Mouse (Mus musculus) liver, adult 2 months (tissue): ENCODE results near the gene Ddx4.

ENCODE experiments used
- CTCF ChIP-seq: fragments of 200-500 bp; IDR thresholded peaks from 2 replicates; pipeline ENCODE4 v1.5.1; 2011; ENCODE audit warnings: low read depth, low read length, control low read depth
- POLR2A ChIP-seq: fragments of 200-500 bp; IDR thresholded peaks from 2 replicates; pipeline ENCODE4 v1.6.1; 2011; ENCODE audit warnings: low read length, control low read depth; ENCODE audit not compliant: insufficient read depth; ENCODE audit errors: extremely low read depth

DNA sequence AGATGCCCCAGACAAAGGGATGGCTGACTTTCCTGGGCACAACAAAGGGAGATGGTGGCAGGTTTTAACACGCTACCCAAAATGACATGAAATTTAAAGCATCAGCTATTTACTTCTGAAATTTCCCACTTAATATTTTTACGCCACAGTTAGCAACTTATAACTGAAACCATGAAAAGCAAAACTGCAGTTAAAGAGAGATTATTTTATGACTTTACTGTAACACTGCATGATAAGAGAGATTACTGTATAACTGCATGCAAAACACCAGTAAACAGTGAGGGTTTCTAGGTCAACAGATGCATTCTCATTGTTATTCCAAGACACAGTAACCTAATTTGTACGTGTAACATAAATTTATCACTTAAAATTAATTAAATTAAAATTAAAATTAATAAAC, 7.3 kb downstream of the Ddx4 start:
- TF ChIP-seq CTCF (no peak), POLR2A (no peak)
